Mouse (Mus musculus): Measurements from ENCODE around the gene Ier3. TPM values are rescaled to one million over a fixed set of nuclear protein-coding genes. Genes with fewer than 3 reads are reported as not detected.
"Not testable (repeated sequence)": the region's sequence is repeated elsewhere in the genome, so short reads cannot be mapped to it uniquely, and the experiment has no call there.

Gene Ier3
- polyA plus RNA-seq, 1 experiment from 2014 or later, result 18.6 TPM

GRCm38 (mm10) chr17:35836178-35836965 is 14.9 kb downstream of the Ier3 start:
- 7% methylated on average over 24 of the region's 24 CpGs for WGBS (ENCODE audit: insufficient replicate concordance)
- DNase-seq (peak; percentile 87), ATAC-seq (no peak)
- H3K36me3 ChIP-seq (replicated peaks; ENCODE audit: insufficient read depth, low read length), result peaks cover 38% of the 10 kb centered on the region
- peak overlapping the region; percentile 91 for H3K27ac ChIP-seq (ENCODE audit: low read depth)
- no peaks in the 10 kb centered on the region for H3K27me3 ChIP-seq (ENCODE audit: insufficient read depth, low read length)
- no peaks in the 10 kb centered on the region for H3K9me3 ChIP-seq (ENCODE audit: low read length)
- peak overlapping the region; percentile 93 for H3K4me2 ChIP-seq (ENCODE audit: low read depth, low read length)
- H3K4me1 ChIP-seq (ENCODE audit: insufficient read depth), result peaks cover 53% of the 10 kb centered on the region
- H3K4me3 ChIP-seq (ENCODE audit: low read depth, low read length), result peak overlapping the region; percentile 82
- H3K9ac ChIP-seq (replicated peaks), result peak overlapping the region; percentile 89
- peak; percentile 93 for TF ChIP-seq CTCF (IDR thresholded peaks at IDR 0.05; ENCODE audit: low read depth)
- TF ChIP-seq EP300 (IDR thresholded peaks at IDR 0.05; ENCODE audit: low read depth), result no peak

- 2% methylated on average over 23 of the region's 25 CpGs for WGBS (ENCODE audit: insufficient replicate concordance)
- no peaks in the 10 kb centered on the region for H3K27me3 ChIP-seq (ENCODE audit: insufficient read depth, low read length)
- H3K4me1 ChIP-seq (ENCODE audit: insufficient read depth), result peaks cover 54% of the 10 kb centered on the region
- H3K4me3 ChIP-seq (ENCODE audit: low read depth, low read length), result peak overlapping the region; percentile 82
- H3K27ac ChIP-seq (ENCODE audit: low read depth), result peak overlapping the region; percentile 91
- H3K9ac ChIP-seq (replicated peaks), result peak overlapping the region; percentile 89
- ATAC-seq, result no peak
- no peak; the same call in 1 of the 2 replicates for TF ChIP-seq EP300 (IDR thresholded peaks at IDR 0.05; ENCODE audit: low read depth)
- TF ChIP-seq CTCF (IDR thresholded peaks at IDR 0.05; ENCODE audit: low read depth), result no peak
- no peaks in the 10 kb centered on the region for H3K9me3 ChIP-seq (ENCODE audit: low read length)
- H3K36me3 ChIP-seq (replicated peaks; ENCODE audit: insufficient read depth, low read length), result peaks cover 36% of the 10 kb centered on the region
- DNase-seq, result peak; percentile 91
- H3K4me2 ChIP-seq (ENCODE audit: low read depth, low read length), result peak overlapping the region; percentile 93
Observed at GRCm38 (mm10) chr17:35836991-35837422, 15.5 kb downstream of the Ier3 start.

GRCm38 (mm10) chr17:35837487-35837886 is 16.0 kb downstream of the Ier3 start:
- 0% methylated on average over 18 of the region's 18 CpGs for WGBS (ENCODE audit: insufficient replicate concordance)
- Histone ChIP-seq H3K9me3 (ENCODE audit: low read length) (no peaks in the 10 kb centered on the region), H3K9ac (replicated peaks) (peak overlapping the region; percentile 89), H3K27me3 (ENCODE audit: insufficient read depth, low read length) (no peaks in the 10 kb centered on the region), H3K4me3 (ENCODE audit: low read depth, low read length) (peak overlapping the region; percentile 82), H3K4me1 (ENCODE audit: insufficient read depth) (peaks cover 59% of the 10 kb centered on the region), H3K36me3 (replicated peaks; ENCODE audit: insufficient read depth, low read length) (peaks cover 36% of the 10 kb centered on the region), H3K27ac (ENCODE audit: low read depth) (peak overlapping the region; percentile 91), H3K4me2 (ENCODE audit: low read depth, low read length) (peak overlapping the region; percentile 93)
- TF ChIP-seq CTCF (IDR thresholded peaks at IDR 0.05; ENCODE audit: low read depth), result no peak
- 0 out of 2 replicates have a peak, but pooled peaks have one; percentile 23 for TF ChIP-seq EP300 (IDR thresholded peaks at IDR 0.05; ENCODE audit: low read depth)
- no peak for ATAC-seq
- peak; percentile 67 for DNase-seq

GRCm38 (mm10) chr17:35838122-35838544 is 16.6 kb downstream of the Ier3 start, which contains the start of gene Tubb5:
TSS of gene Tubb5 (minus strand) at chr17:35838306.
- H3K4me3 ChIP-seq (ENCODE audit: low read depth, low read length), result peak within 1 kb of the TSS; percentile 82
- peak within 1 kb of the TSS; percentile 91 for H3K27ac ChIP-seq (ENCODE audit: low read depth)
- DNase-seq, result peak; percentile 96
- ATAC-seq, result peak; percentile 55
- TF ChIP-seq EP300 (IDR thresholded peaks at IDR 0.05; ENCODE audit: low read depth) (no peak), CTCF (IDR thresholded peaks at IDR 0.05; ENCODE audit: low read depth) (no peak)
- H3K4me1 ChIP-seq (ENCODE audit: insufficient read depth), result peaks cover 62% of the 10 kb centered on the region
- peak within 1 kb of the TSS; percentile 93 for H3K4me2 ChIP-seq (ENCODE audit: low read depth, low read length)
- H3K9me3 ChIP-seq (ENCODE audit: low read length), result no peaks in the 10 kb centered on the region
- peak within 1 kb of the TSS; percentile 89 for H3K9ac ChIP-seq (replicated peaks)
- 3% methylated on average over 29 of the region's 29 CpGs for WGBS (ENCODE audit: insufficient replicate concordance)
- H3K27me3 ChIP-seq (ENCODE audit: insufficient read depth, low read length), result no peaks in the 10 kb centered on the region
- peaks cover 31% of the 10 kb centered on the region for H3K36me3 ChIP-seq (replicated peaks; ENCODE audit: insufficient read depth, low read length)

- Histone ChIP-seq H3K9me3 (ENCODE audit: low read length) (no peaks in the 10 kb centered on the region), H3K9ac (replicated peaks) (peak overlapping the region; percentile 57), H3K36me3 (replicated peaks; ENCODE audit: insufficient read depth, low read length) (peaks cover 29% of the 10 kb centered on the region), H3K27me3 (ENCODE audit: insufficient read depth, low read length) (no peaks in the 10 kb centered on the region), H3K4me2 (ENCODE audit: low read depth, low read length) (peak overlapping the region; percentile 93), H3K4me1 (ENCODE audit: insufficient read depth) (peaks cover 58% of the 10 kb centered on the region), H3K4me3 (ENCODE audit: low read depth, low read length) (peak overlapping the region; percentile 82), H3K27ac (ENCODE audit: low read depth) (peak overlapping the region; percentile 91)
- no peak for TF ChIP-seq CTCF (IDR thresholded peaks at IDR 0.05; ENCODE audit: low read depth)
- TF ChIP-seq EP300 (IDR thresholded peaks at IDR 0.05; ENCODE audit: low read depth), result no peak
- no peak for ATAC-seq
- no peak for DNase-seq
- WGBS (ENCODE audit: insufficient replicate concordance), result 9% methylated on average over 5 of the region's 5 CpGs
Observed at GRCm38 (mm10) chr17:35838570-35838969, 17.1 kb downstream of the Ier3 start.

GRCm38 (mm10) chr17:35839002-35839401 is 17.5 kb downstream of the Ier3 start:
- not testable (repeated sequence) for H3K9me3 ChIP-seq (ENCODE audit: low read length); H3K27me3 ChIP-seq (ENCODE audit: insufficient read depth, low read length); ATAC-seq; DNase-seq
- Histone ChIP-seq H3K4me2 (ENCODE audit: low read depth, low read length) (peak overlapping the region; percentile 93), H3K4me3 (ENCODE audit: low read depth, low read length) (peak overlapping the region; percentile 82), H3K4me1 (ENCODE audit: insufficient read depth) (peaks cover 54% of the 10 kb centered on the region), H3K36me3 (replicated peaks; ENCODE audit: insufficient read depth, low read length) (peaks cover 25% of the 10 kb centered on the region), H3K27ac (ENCODE audit: low read depth) (peak overlapping the region; percentile 91), H3K9ac (replicated peaks) (peak overlapping the region; percentile 57)
- 63% methylated on average over 3 of the region's 3 CpGs for WGBS (ENCODE audit: insufficient replicate concordance)

Measured in liver, postnatal 0 days (tissue).